Mouse (Mus musculus) gastrocnemius, postnatal 10 days (tissue): ENCODE results near the gene Herc3. TPM values are rescaled to one million over a fixed set of nuclear protein-coding genes. Genes with fewer than 3 reads are reported as not detected.

ENCODE experiments used
- DNase-seq: peaks from one replicate; pipeline ENCODE4 v3.0.0; 2021; ENCODE audit warnings: mixed read lengths
- total RNA-seq, 2 experiments: library from RNA; stranded (reverse); gene quantifications; 2 replicates each; pipeline ENCODE4 v1.2.3; 2021

Herc3 gene
- total RNA-seq, 2 experiments from 2014 or later: 76.2 to 77.6 TPM

- DNase-seq: no peak
Observed at GRCm38 (mm10) chr6:58921623-58922022, 90.4 kb downstream of the Herc3 start.

- no peak for DNase-seq
Observed at GRCm38 (mm10) chr6:58922511-58922910, 91.2 kb downstream of the Herc3 start.

GRCm38 (mm10) chr6:58927881-58928280, 96.6 kb downstream of the Herc3 start:
- peak; percentile 45 for DNase-seq

- peak; percentile 28 for DNase-seq
Observed at GRCm38 (mm10) chr6:58929911-58930431, 98.7 kb downstream of the Herc3 start.

- no peak for DNase-seq
Observed at GRCm38 (mm10) chr6:58931149-58931548, 99.9 kb downstream of the Herc3 start.

- DNase-seq: no peak
Observed at GRCm38 (mm10) chr6:58932515-58933188, 101.4 kb downstream of the Herc3 start.

- DNase-seq: no peak
Observed at GRCm38 (mm10) chr6:58933189-58933913, 102.1 kb downstream of the Herc3 start.

- DNase-seq: no peak
Observed at GRCm38 (mm10) chr6:58934144-58934543, 102.9 kb downstream of the Herc3 start.

- no peak for DNase-seq
Observed at GRCm38 (mm10) chr6:58937726-58938125, 106.5 kb downstream of the Herc3 start.

GRCm38 (mm10) chr6:58942276-58942675, 111.0 kb downstream of the Herc3 start:
- DNase-seq: no peak

GRCm38 (mm10) chr6:58943958-58944357, 112.7 kb downstream of the Herc3 start:
- DNase-seq: no peak

- DNase-seq: no peak
Observed at GRCm38 (mm10) chr6:58946246-58946645, 115.0 kb downstream of the Herc3 start.

GRCm38 (mm10) chr6:58946840-58947239, 115.6 kb downstream of the Herc3 start:
- DNase-seq: no peak

GRCm38 (mm10) chr6:58950410-58950809, 119.1 kb downstream of the Herc3 start:
- no peak for DNase-seq

GRCm38 (mm10) chr6:58951128-58951992, 120.1 kb downstream of the Herc3 start:
- DNase-seq: no peak

GRCm38 (mm10) chr6:58960523-58960922, 129.3 kb downstream of the Herc3 start:
- no peak for DNase-seq

GRCm38 (mm10) chr6:58962691-58963090, 131.4 kb downstream of the Herc3 start:
- no peak for DNase-seq

GRCm38 (mm10) chr6:58964091-58964490, 132.8 kb downstream of the Herc3 start:
- DNase-seq: no peak

GRCm38 (mm10) chr6:58964565-58964964, 133.3 kb downstream of the Herc3 start:
- no peak for DNase-seq

GRCm38 (mm10) chr6:58965071-58965831, 134.0 kb downstream of the Herc3 start:
- DNase-seq: no peak

GRCm38 (mm10) chr6:58968272-58968671, 137.0 kb downstream of the Herc3 start:
- no peak for DNase-seq
